Mouse (Mus musculus) lung, postnatal 0 days (tissue): ENCODE results near the gene Trim44. TPM values are rescaled to one million over a fixed set of nuclear protein-coding genes. Genes with fewer than 3 reads are reported as not detected.

Source experiments
- ATAC-seq: fragments of 200-750 bp; cut with Nextera tagmentation; 2 replicates; pipeline ENCODE4 v1.8.0; 2017; ENCODE audit warnings: moderate library complexity
- DNase-seq: peaks from one replicate; pipeline ENCODE4 v3.0.0-alpha.2; 2016; ENCODE audit warnings: low spot score
- H3K27ac ChIP-seq: fragments of 300-500 bp; sonication (generic); 2 replicates; pipeline ENCODE4 v1.5.1; 2014; ENCODE audit warnings: antibody characterized with exemption, mild to moderate bottlenecking, low read length, mixed read lengths
- H3K27me3 ChIP-seq: fragments of 300-500 bp; sonication (generic); replicated peaks from 2 replicates; pipeline ENCODE4 v1.6.1; 2014; ENCODE audit warnings: low read length, mixed read lengths; ENCODE audit not compliant: insufficient read depth
- H3K36me3 ChIP-seq: fragments of 300-500 bp; sonication (generic); 2 replicates; pipeline ENCODE4 v1.6.1; 2014; ENCODE audit warnings: low read length, mixed read lengths; ENCODE audit not compliant: insufficient read depth
- H3K4me1 ChIP-seq: fragments of 300-500 bp; sonication (generic); 2 replicates; pipeline ENCODE4 v1.6.1; 2014; ENCODE audit warnings: antibody characterized with exemption, low read depth, low read length, mixed read lengths; ENCODE audit not compliant: insufficient read depth
- H3K4me2 ChIP-seq: fragments of 300-500 bp; sonication (generic); replicated peaks from 2 replicates; pipeline ENCODE4 v1.6.1; 2014; ENCODE audit warnings: low read depth, mild to moderate bottlenecking, low read length, moderate library complexity, mixed read lengths
- H3K4me3 ChIP-seq: fragments of 300-500 bp; sonication (generic); 2 replicates; pipeline ENCODE4 v1.5.1; 2014; ENCODE audit warnings: low read depth, low read length
- H3K9ac ChIP-seq: fragments of 300-500 bp; sonication (generic); replicated peaks from 2 replicates; pipeline ENCODE4 v1.6.1; 2014; ENCODE audit warnings: low read depth, mild to moderate bottlenecking
- H3K9me3 ChIP-seq: fragments of 300-500 bp; sonication (generic); 2 replicates; pipeline ENCODE4 v1.6.1; 2016; ENCODE audit warnings: low read length, mixed read lengths
- CTCF ChIP-seq: IDR thresholded peaks from 2 replicates; pipeline ENCODE4 v1.5.1; 2016; ENCODE audit warnings: antibody characterized with exemption, mild to moderate bottlenecking
- EP300 ChIP-seq: IDR thresholded peaks from 2 replicates; pipeline ENCODE4 v1.6.1; 2016; ENCODE audit warnings: antibody characterized with exemption, mild to moderate bottlenecking, control low read depth
- WGBS: fragments of 180-500 bp; shearing (Covaris S2); extraction: QIAGEN DNeasy Blood & Tissue Kit; methylation state at CpG from one replicate; pipeline ENCODE4 v1.1.7; 2014; 5-methylcytosine and 5-hydroxymethylcytosine counted together
- polyA plus RNA-seq: library from polyadenylated mRNA; unstranded; fragments of >200 nt; fragmentation: Nextera tagmentation; extraction: Ambion mirVana; gene quantifications from 2 replicates; pipeline ENCODE4 v1.2.1, GENCODE M21; 2015

Trim44 gene
- polyA plus RNA-seq, 1 experiment from 2014 or later, result 12.7 TPM

DNA sequence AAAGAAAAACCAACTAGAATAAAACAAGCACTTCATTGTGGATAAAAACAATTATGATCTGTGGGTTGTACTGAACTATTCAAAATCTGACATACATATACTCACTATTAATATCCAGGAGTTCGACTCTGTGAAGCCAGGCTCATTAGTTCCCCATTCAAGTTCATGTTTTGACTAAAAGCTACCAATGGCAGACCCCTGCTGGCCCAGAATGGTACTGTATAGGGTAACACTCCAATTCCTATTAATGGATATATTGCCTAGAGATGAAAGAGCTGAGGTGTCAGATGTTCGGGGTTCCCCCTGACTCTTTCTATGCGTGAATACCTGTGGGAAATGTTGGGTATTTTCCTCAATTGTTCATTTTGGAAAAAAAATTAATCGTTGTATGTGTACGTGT, 117.6 kb downstream of the Trim44 start:
- H3K27ac ChIP-seq, result no peak overlapping the region
- no peaks in the 10 kb centered on the region for H3K36me3 ChIP-seq
- H3K4me1 ChIP-seq, result no peaks in the 10 kb centered on the region
- ATAC-seq (0 out of 2 replicates have a peak, but pooled peaks have one; percentile 25), DNase-seq (peak; percentile 66)
- H3K4me3 ChIP-seq, result no peak overlapping the region
- H3K9me3 ChIP-seq, result no peaks in the 10 kb centered on the region
- TF ChIP-seq EP300 (no peak), CTCF (peak; percentile 81)
- H3K9ac ChIP-seq, result no peak overlapping the region
- 44% methylated on average over 5 of the region's 5 CpGs for WGBS
- no peak overlapping the region for H3K4me2 ChIP-seq
- no peaks in the 10 kb centered on the region for H3K27me3 ChIP-seq

GRCm38 (mm10) chr2:102288676-102289075, 119.0 kb downstream of the Trim44 start:
- no peaks in the 10 kb centered on the region for H3K36me3 ChIP-seq
- no peak for ATAC-seq
- H3K4me2 ChIP-seq, result no peak overlapping the region
- H3K4me3 ChIP-seq, result no peak overlapping the region
- no peak overlapping the region for H3K27ac ChIP-seq
- no peak overlapping the region for H3K9ac ChIP-seq
- TF ChIP-seq EP300, result no peak
- no peak for TF ChIP-seq CTCF
- no peaks in the 10 kb centered on the region for H3K9me3 ChIP-seq
- H3K27me3 ChIP-seq, result no peaks in the 10 kb centered on the region
- WGBS, result 57% methylated on average over 5 of the region's 5 CpGs
- no peak for DNase-seq
- H3K4me1 ChIP-seq, result no peaks in the 10 kb centered on the region

GRCm38 (mm10) chr2:102287369-102287768, 120.3 kb downstream of the Trim44 start:
- Histone ChIP-seq H3K4me3 (no peak overlapping the region), H3K27me3 (no peaks in the 10 kb centered on the region), H3K9me3 (no peaks in the 10 kb centered on the region), H3K36me3 (no peaks in the 10 kb centered on the region), H3K4me1 (no peaks in the 10 kb centered on the region), H3K4me2 (no peak overlapping the region), H3K27ac (no peak overlapping the region), H3K9ac (no peak overlapping the region)
- WGBS, result 72% methylated on average over 3 of the region's 3 CpGs
- DNase-seq, result peak; percentile 46
- ATAC-seq, result peak; percentile 70
- TF ChIP-seq EP300 (peak; percentile 53), CTCF (no peak)

- no peak for ATAC-seq
- TF ChIP-seq CTCF (no peak), EP300 (no peak)
- Histone ChIP-seq H3K4me3 (no peak overlapping the region), H3K4me1 (no peaks in the 10 kb centered on the region), H3K36me3 (no peaks in the 10 kb centered on the region), H3K9me3 (no peaks in the 10 kb centered on the region), H3K9ac (no peak overlapping the region), H3K27me3 (no peaks in the 10 kb centered on the region), H3K4me2 (no peak overlapping the region), H3K27ac (no peak overlapping the region)
- 78% methylated on average over 7 of the region's 7 CpGs for WGBS
- DNase-seq, result no peak
Measured at GRCm38 (mm10) chr2:102282081-102282480, 125.5 kb downstream of the Trim44 start.

GRCm38 (mm10) chr2:102279779-102280178, 127.8 kb downstream of the Trim44 start:
- no peak for ATAC-seq
- Histone ChIP-seq H3K9me3 (no peaks in the 10 kb centered on the region), H3K27me3 (no peaks in the 10 kb centered on the region), H3K9ac (no peak overlapping the region), H3K4me3 (no peak overlapping the region), H3K27ac (no peak overlapping the region), H3K36me3 (no peaks in the 10 kb centered on the region), H3K4me1 (no peaks in the 10 kb centered on the region), H3K4me2 (no peak overlapping the region)
- TF ChIP-seq CTCF (no peak), EP300 (no peak)
- WGBS, result 74% methylated on average over 7 of the region's 7 CpGs
- DNase-seq, result no peak

GRCm38 (mm10) chr2:102277946-102278345, 129.7 kb downstream of the Trim44 start:
- TF ChIP-seq CTCF (no peak), EP300 (no peak)
- no peak overlapping the region for H3K9ac ChIP-seq
- H3K4me3 ChIP-seq, result no peak overlapping the region
- WGBS, result 30% methylated on average over 1 of the region's 1 CpGs
- H3K27me3 ChIP-seq, result no peaks in the 10 kb centered on the region
- H3K27ac ChIP-seq, result no peak overlapping the region
- ATAC-seq (no peak), DNase-seq (peak; percentile 41)
- H3K4me1 ChIP-seq, result no peaks in the 10 kb centered on the region
- H3K9me3 ChIP-seq, result no peaks in the 10 kb centered on the region
- no peaks in the 10 kb centered on the region for H3K36me3 ChIP-seq
- H3K4me2 ChIP-seq, result no peak overlapping the region

GRCm38 (mm10) chr2:102273280-102273679, 134.3 kb downstream of the Trim44 start:
- Histone ChIP-seq H3K9ac (no peak overlapping the region), H3K36me3 (no peaks in the 10 kb centered on the region), H3K4me2 (no peak overlapping the region), H3K27me3 (no peaks in the 10 kb centered on the region), H3K4me3 (no peak overlapping the region), H3K9me3 (no peaks in the 10 kb centered on the region), H3K27ac (no peak overlapping the region), H3K4me1 (no peaks in the 10 kb centered on the region)
- TF ChIP-seq CTCF (no peak), EP300 (no peak)
- WGBS, result 60% methylated on average over 7 of the region's 7 CpGs
- DNase-seq (no peak), ATAC-seq (no peak)
